Mouse (Mus musculus) CH12F3 (cell line): ENCODE measurements around the gene Pip5k1a.
"Not testable (repeated sequence)": the region's sequence is repeated elsewhere in the genome, so short reads cannot be mapped to it uniquely, and the experiment has no call there.

Source experiments
- in situ Hi-C: fragments of 300-500 bp; cut with MboI; formaldehyde crosslinking; loops from 2 replicates; pipeline ENCODE4 v1.14.3; 2020; ENCODE audit warnings: low sequenced_read_pairs

Gene Pip5k1a

DNA sequence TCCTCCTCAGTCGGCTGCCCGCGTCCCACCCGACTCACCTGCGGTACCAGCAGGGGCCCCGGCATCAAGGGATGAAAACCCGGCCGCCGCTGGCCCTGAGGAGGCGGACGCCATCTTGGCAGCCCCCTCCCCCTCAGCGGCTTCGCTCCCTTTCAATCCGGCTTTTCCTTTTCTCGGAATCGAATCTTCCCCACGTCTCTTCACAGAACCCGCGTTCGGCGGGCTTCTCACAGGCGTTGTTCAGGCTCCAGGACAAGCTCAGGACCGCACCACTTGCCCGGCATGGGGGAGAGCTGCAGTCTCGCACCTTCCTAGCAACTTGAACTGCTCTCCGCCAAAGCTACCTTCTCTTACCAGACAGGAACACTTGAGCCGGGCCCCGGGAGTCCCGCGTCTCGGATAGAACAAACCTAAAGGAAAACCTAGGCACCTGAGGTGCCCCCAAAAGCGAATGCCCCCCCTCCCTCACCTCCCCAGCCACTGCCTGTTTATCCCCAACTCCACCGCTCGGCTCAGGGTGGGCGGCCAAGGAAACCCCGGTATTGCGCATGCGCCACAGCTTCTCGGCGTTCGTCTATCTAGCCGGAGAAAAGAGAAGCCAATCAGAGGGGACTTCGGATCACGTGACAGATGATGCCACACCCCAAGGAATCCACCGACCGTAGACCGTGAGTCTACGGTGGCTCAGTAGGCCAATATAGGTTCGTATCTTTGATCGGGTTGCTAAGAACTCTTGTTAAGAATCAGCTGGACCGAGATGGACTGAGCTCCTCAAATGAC, at the start of gene Pip5k1a:
Gene Pip5k1a (minus strand): TSS at position 593 of the 780 bp plus-strand sequence.
- in situ Hi-C loops = no loop called here

DNA sequence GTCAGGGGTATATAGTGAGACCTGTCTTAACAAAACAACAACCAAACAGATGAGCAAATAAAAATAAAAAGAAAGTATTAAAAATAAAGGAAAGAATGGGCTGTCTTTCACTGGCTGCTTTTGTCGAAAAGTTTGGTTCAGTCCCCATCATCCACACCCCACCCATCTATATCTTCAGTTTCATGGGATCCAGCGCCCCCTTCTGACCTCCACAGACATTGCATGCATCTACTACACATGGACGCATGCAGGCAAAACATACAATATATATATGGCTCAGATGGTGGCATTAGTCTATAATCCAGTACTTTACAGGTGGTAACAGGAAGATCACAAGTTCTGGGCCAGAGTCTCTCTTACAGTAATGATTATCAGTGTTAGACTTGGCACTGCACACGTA, 47.1 kb upstream of the Pip5k1a start:
- in situ Hi-C loops = no loop called here

DNA sequence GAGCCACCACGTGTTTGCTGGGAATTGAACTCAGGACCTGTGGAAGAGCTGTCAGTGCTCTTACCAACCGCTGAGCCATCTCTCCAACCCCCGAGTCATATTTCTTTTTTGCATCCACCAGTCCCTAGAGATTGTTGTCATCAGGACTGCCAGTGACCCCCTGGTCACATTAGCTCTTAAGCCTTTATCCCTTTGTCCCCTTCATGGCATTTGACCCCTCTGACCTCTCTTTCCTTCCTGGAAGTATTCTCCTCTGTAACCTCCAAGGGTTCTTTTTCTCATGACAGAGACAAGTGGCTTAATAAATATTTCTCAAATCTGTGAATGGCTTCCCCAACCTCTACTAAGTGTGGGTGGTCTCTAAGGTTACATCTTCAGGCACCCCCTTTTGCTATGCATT, 41.2 kb upstream of the Pip5k1a start:
- in situ Hi-C loops = loop anchor here (10.0 kb wide), 1 partner anchor 117 kb away; no protein-coding TSS in a partner anchor

DNA sequence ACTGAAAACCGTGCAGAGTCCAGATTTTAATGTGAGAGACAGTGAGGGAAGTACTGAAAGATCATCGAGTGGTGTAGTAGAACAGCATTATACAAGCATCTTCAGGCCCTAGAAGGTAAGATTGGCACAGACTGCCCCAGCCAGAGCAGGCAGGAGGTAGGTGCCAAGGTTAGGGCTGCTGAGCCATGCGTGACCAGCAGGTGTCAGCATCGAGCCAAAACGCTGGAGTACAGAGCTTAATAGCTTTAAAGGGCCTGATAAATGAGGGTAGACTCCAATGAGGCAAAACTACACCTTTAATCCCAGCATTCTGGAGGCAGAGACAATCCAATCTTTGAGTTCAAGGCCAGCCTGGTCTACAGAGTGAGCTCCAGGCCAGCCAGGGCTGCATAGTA, 35.9 kb upstream of the Pip5k1a start:
- in situ Hi-C loops = loop anchor here (10.0 kb wide), 1 partner anchor 122 kb away; no protein-coding TSS in a partner anchor

DNA sequence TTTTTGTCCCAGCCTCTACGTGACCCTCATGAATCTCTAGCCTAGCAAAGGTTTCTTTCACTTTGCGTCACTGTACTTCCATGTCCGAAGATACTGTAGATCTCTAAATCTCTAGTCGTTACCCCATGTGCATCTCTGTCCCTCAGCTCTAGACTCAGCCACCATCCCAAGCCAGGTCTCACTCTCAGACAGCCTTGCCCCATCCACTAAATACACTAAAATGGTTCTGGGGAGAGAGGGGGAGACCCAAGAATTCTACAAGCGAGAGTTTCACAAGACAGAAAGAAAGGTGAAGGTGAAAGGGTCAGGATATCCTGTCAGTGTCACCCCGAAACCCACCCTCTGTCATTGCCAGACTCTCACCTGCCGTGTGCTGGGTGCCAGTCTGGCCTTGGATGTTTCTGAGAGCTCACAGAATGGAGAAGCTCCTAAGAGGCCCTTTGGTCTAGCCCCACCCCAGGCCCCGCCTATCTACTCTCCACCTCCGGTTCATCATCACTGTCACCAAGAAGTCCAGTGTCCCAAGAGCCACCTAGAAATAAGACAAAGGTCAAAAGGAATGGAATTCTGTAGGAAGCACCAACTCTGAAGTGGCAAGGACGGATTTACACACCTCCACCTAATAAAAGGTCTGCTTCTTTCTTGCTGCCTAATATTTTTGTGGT, 35.4 kb upstream of the Pip5k1a start, which contains the start of gene Tnfaip8l2:
Gene Tnfaip8l2 (minus strand): TSS at position 409 of the 665 bp plus-strand sequence.
- in situ Hi-C loops = loop anchor here (10.0 kb wide), 1 partner anchor 123 kb away; no protein-coding TSS in a partner anchor

DNA sequence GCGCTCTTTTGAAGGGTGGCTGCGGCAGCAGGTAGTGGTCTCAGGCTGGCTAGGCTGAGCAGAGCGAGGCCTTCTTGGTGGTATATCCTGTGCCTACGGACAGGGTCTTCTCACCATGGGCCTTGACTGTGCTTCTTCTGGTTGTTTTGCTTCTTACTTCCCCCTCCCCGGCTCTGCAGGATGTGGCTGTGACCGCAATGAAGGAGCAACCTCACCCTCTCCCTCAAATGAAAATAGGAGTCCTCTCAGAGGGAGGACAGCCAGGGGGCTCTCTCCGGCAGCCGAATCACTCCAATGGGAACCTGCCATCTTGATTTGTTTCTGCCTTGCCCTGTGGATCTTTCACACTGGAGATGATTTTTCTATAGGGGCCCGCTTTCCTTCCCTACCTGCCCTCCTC, 34.7 kb upstream of the Pip5k1a start:
- in situ Hi-C loops = loop anchor here (10.0 kb wide), 1 partner anchor 123 kb away; no protein-coding TSS in a partner anchor

DNA sequence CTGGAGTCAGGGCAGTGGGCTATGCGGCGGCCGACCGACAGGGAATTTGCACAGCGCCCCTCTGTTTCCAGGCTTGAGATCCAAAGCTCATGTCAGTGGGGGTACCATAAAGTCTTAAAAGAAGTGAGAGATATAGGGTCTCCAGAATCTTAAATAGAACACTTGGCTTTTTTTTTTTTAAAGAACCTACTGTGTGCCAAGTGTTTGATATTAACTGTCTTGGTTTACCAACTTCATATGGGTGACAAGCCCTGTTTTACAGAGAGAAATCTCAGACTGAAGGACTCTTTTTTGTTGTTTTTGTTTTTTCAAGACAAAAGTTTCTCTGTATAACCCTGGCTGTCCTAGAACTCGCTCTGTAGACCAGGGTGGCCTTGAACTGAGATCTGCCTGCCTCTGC, 34.1 kb upstream of the Pip5k1a start:
- in situ Hi-C loops = loop anchor here (10.0 kb wide), 1 partner anchor 124 kb away; no protein-coding TSS in a partner anchor

DNA sequence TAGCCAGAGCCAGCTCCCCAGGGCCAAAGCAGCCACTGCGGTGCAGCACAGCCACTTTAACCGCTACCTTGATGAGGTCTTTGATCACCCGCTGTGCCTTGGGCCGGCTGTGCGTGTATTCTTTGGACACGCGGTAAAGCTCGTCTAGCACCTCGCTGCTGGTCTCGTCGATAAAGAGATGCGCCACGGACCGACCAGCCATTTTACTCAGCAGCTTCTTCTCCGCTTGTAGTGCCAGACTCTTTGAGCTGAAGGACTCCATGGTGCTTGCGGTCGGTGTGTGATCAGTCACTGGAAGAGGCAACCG, 33.5 kb upstream of the Pip5k1a start:
- in situ Hi-C loops = loop anchor here (10.0 kb wide), 1 partner anchor 125 kb away; no protein-coding TSS in a partner anchor

DNA sequence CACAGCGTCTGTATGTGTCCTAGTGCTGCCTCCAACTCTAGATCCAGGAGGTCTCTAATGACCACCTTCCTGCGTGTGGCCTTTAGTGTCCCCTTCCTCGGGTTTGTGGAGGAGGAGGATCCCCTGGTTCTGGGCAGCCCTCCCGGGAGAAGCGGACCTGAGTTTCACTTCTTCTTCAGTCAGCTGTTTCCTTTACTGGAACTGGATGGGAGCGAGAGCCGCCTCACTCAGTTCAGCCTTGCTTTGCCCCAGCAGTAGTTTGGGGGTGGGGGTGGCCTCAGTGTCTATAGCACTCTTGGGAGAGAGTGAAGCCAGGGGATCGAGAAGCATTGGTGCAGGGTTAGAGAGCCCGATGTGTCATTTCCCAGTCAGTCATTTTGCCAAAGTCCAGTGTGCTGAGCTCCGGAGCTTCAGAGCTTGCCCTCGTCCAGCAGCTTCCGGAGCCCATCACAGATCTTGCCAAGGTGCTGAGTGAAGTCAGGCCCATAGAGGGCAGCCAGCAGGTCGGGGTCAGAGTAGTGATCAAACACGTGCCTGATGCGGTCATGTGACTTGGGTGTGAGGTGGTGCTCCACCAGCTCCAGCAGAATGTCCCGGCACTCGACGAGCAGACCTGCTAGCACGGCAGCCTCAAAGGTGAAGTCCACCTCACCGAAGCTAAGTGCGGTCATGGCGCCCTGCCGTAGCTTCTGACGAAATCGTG, 33.0 kb upstream of the Pip5k1a start:
- in situ Hi-C loops = loop anchor here (10.0 kb wide), 1 partner anchor 125 kb away; no protein-coding TSS in a partner anchor

DNA sequence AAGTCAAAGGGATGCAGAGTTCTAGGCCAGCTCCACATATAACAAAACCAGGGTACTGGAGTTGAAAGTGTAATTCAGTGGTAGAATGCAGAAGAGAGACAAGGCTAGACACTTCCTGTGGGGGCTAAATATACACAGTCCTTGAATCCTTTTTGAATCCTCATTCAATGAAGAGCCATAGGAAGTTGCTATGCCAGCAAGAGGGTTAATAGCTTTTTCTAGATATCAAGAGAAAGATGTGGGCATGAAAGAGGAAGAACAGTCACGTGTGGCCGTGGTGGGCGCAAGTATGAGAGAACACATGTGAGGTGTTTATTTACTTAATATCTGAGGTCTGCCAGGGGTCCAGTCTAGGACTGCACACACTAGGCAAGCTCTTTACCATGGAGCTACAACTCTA, 29.6 kb upstream of the Pip5k1a start:
- in situ Hi-C loops = no loop called here

DNA sequence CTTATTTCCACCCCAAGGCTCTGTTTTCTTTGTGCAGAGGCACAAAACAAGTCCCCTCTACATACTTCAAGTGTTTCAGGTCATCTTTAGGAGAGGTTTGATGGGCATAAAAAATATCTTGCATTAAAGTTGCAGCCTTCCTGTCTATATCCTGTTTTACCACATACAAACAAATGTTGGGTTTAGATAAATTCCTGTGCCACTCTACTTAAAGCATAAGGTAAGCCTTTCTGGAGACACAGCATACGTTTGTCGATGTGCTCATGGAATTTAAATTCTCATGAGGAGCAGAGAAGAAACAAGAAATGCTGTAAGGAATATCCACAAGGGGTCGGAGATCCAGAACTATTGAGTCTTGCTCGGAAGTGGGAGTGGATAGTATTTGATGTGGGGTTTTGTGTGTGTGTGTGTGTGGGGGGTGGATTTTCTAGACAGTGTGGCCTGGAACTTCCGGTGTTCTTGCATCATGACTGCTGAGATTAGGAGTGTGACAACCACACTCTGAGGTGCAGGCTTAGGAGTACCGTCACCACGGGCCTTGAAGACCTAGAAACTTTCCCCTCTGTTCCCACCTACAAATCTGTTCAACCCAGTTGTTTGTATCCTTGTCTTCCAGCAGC, 28.8 kb upstream of the Pip5k1a start:
- in situ Hi-C loops = no loop called here

DNA sequence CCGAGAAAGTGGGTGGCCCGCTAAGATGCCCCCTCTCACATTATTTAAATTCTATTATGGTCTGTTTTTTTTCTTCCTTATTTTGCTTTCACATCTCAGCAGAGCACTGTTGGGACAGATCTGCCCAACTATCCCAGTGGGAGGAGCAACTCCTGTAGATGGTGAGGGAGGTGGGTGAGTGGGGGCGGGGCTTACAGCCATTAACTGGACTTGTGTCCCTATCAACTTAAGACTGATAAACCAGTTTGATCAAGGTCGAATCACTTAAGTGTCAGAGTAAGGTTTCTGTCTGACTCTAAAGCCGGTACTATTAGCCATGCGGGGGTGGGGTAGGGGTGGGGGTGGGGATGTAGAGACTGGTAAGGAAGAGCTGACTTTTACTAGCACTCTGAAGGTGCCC, 28.3 kb upstream of the Pip5k1a start:
- in situ Hi-C loops = no loop called here

DNA sequence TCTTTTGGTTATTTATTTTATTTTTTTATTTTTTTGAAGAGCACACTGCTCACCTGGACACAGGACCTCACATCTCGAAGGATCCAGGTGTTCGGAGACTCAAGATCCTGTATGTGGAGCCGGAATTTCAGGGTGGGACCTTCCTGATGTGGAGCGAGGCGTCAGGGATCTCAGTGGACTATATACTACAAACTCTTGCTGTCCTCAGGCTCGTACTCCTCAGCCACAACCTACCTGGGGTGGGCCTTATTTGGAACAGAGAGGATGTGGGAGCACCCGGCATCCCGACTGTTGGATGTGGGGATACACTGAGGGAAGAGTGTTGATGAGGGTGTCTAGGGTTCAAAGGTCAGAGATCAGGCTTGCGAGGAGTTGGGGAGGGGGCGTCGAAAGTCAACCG, 27.4 kb upstream of the Pip5k1a start:
- in situ Hi-C loops = not testable (repeated sequence)

DNA sequence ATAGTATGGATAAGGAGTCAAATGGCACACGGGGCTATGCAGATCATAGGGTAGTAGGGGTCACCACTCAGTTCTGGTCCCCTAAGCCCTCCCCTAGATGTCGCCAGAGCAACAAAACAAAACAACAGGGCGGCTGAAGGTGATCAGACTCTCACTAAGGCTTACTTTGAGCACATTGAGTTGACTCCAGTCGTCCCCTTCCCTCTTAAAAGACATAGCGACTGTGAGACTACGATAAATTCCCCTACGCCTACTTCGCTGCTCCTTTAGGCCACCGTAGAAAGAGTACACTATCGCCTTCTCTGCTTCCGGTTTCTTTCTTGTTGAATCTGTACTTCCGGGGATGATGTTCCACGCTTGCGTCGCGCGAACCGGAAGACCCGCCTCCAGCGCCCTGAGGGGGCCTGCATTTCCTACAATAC, 27.0 kb upstream of the Pip5k1a start, which contains the start of the genes Scnm1 and Lysmd1:
Gene Scnm1 (minus strand): TSS at position 332 of the 422 bp plus-strand sequence.
Gene Lysmd1 (plus strand): TSS at position 409 of the 422 bp plus-strand sequence.
- in situ Hi-C loops = no loop called here

DNA sequence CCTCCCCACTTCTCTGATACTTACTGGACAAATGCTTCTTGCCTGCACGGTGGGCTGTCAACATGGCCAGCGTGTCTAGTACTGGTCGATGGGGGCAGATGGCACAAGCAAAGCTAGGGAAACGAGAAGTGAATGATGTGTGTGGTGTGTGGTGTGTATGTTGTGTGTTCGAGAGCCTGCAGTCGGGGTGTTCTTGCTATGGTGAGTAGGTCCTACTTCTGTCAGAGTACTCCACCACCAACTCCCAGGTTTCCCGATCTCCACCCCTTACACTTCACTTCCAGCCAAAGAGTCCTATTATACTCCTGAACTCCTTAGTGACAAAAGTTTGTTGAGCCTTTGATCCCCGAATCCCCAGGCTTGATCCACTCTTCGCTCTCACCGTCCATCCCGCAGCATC, 26.4 kb upstream of the Pip5k1a start:
- in situ Hi-C loops = no loop called here

DNA sequence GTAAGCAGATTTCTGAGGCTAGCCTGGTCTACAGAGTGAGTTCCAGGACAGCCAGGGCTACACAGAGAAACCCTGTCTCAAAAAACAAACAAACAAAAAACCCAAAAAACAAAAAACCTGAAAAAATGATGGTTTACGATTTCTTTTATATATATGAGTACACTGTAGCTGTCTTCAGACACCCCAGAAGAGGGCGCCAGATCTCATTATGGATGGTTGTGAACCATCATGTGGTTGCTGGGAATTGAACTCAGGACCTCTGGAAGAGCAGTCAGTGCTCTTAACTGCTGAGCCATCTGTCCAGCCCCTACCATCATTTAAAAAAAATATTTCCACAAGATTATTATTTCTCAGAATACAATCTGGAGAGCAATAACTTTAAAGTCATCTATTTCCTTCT, 25.7 kb upstream of the Pip5k1a start:
- in situ Hi-C loops = not testable (repeated sequence)

DNA sequence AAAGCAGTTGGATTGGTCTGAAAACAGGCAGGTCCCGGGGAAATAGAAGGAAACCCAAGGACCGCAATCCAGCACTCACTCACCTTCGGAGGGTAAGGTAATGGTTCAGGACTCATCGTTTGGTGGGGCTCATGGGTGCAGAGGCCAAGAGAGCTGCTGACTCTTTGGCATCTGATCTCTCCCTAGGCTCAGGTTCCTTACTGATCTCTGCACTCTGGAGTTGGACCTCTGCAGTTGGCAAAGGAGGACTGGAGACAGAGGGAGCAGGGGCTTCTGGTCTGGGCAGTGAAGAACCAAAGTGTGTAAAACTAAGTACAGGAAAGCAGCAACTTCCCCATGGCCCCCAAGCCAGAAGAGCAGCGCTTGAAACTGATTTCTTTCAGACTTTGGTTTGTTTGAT, 23.4 kb upstream of the Pip5k1a start:
- in situ Hi-C loops = no loop called here

DNA sequence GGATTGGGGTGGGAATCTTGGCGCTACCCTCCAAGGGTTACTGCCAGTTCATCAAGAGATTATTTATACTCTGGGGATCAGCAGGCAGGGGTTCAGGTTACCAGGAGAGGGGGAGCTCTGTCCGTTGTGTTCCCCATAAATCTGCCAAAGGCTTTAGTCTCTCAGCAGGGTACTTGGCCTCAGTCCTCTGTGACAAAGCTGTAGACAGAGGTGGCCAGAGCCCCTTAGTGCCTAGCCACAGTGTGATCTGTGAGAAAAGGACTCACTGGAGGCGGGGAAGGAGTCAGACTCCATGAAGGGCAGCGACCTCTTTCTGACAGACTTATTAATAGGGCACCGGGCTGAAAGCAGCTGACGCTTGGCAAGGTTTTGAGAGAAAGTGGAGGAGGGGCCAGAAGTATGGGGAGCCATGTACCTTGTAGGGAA, 22.5 kb upstream of the Pip5k1a start:
- in situ Hi-C loops = no loop called here

DNA sequence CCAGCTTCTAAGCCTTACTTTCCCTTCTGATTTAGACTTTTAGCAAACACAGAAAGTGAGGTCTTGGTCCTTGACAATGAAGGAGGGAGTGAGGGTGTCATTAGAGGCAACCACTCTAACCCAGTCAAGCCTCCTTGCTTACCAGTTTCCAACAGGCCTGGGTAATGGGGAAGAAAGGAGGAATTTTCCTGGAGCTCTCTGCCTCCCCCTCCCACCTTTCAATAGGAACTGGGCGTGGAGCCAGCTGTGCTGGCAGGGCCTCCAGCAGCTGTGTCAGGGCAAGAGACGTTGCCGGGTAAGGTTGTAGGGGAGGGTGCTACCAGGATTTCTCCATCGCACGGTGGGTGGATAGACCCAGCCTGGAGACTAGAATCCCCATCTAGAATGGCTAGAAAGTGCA, 18.2 kb upstream of the Pip5k1a start:
- in situ Hi-C loops = no loop called here

DNA sequence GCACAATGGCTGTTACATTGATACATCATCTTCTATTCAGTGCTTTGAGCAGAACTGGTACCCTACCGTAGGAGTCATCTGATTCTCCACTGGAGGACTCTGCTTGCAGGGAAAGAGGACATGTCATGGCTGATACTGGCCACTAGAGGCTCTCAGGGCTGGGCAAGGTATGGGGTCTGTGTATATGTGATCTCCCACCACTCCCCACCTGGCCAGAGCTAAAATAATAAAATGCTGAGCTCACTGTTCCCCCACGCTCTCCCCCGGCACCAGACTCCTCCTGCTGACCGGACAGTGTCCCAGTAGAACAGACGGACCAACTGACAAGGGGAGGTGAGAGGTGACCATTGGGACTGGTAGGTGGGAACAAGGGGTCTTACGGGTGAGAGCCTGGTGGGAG, 17.5 kb upstream of the Pip5k1a start, which contains the start of gene Tmod4:
Gene Tmod4 (plus strand): TSS at position 231 of the 400 bp plus-strand sequence.
- in situ Hi-C loops = no loop called here

DNA sequence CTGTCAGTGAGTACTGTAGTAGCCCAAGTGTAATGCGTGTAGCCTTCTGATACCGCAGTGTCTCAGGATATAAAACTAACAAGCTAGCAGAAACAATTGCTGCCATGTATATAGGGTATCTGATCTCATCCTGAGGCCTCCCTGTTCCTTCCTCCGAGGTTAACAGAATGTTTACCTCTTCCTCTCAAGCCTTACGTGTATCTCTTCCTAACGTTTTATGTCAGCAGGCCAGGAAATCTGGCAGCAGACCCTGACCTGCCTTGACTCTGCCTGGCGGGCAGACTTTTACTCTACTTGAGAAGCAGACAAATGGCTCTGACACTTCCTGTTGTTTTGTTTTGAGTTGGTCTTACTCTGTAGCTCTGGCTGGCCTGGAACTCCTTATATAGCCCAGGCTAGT, 14.8 kb upstream of the Pip5k1a start:
- in situ Hi-C loops = no loop called here
